Mouse (Mus musculus): ENCODE measurements around the gene Uqcc3. TPM values are rescaled to one million over a fixed set of nuclear protein-coding genes. Genes with fewer than 3 reads are reported as not detected.

Gene Uqcc3
- total RNA-seq, 2 experiments from 2014 or later: 30.6 to 36.9 TPM

Small RNAs within 50 kb of the gene (microRNA-seq; reads per million reads assigned to microRNA genes)
- gene Mir5136: 0 reads per million in 2 experiments

Other genes starting within 250 kb of the Uqcc3 start
- 100 to 1,000 TPM; 148 to 165 TPM for gene Chrm1, start 217.1 kb downstream of the Uqcc3 start, total RNA-seq (2021)
- gene Slc3a2, start 157.6 kb downstream of the Uqcc3 start, total RNA-seq (2021): 100 to 1,000 TPM; 182 to 189 TPM
- 10 to 100 TPM; 42.3 to 43.9 TPM for gene Wdr74, start 145.1 kb downstream of the Uqcc3 start, total RNA-seq (2021)
- not detected for gene 1700092M07Rik, start 140.2 kb downstream of the Uqcc3 start, total RNA-seq (2021)
- gene Stx5a, start 139.5 kb downstream of the Uqcc3 start, total RNA-seq (2021): 10 to 100 TPM; 63.6 to 64.6 TPM
- 10 to 100 TPM; 61.9 to 73.6 TPM for gene Nxf1, start 123.8 kb downstream of the Uqcc3 start, total RNA-seq (2021)
- gene Tmem223, start 109.9 kb downstream of the Uqcc3 start, total RNA-seq (2021): 10 to 100 TPM; 80.1 to 91.9 TPM
- gene Tmem179b, start 106.5 kb downstream of the Uqcc3 start, total RNA-seq (2021): 10 to 100 TPM in 1 of 2 experiments, 1 to 10 TPM in 1; 8.9 to 10.9 TPM
- gene Taf6l, start 94.5 kb downstream of the Uqcc3 start, total RNA-seq (2021): 10 to 100 TPM; 11.9 to 13.4 TPM
- gene Polr2g, start 82.3 kb downstream of the Uqcc3 start, total RNA-seq (2021): 100 to 1,000 TPM; 108 to 110 TPM
- gene Zbtb3, start 78.4 kb downstream of the Uqcc3 start, total RNA-seq (2021): 1 to 10 TPM; 4.2 to 5.1 TPM
- 10 to 100 TPM; 28.2 to 30.5 TPM for gene Ttc9c, start 61.6 kb downstream of the Uqcc3 start, total RNA-seq (2021)
- 10 to 100 TPM; 92.3 to 95.8 TPM for gene Hnrnpul2, start 60.9 kb downstream of the Uqcc3 start, total RNA-seq (2021)
- not detected for gene AC129217.1, start 51.1 kb downstream of the Uqcc3 start, total RNA-seq (2021)
- gene Bscl2, start 43.5 kb downstream of the Uqcc3 start, total RNA-seq (2021): 100 to 1,000 TPM; 111 to 117 TPM
- gene Gng3, start 41.7 kb downstream of the Uqcc3 start, total RNA-seq (2021): 100 to 1,000 TPM; 268 to 295 TPM
- gene Lrrn4cl, start 30.2 kb downstream of the Uqcc3 start, total RNA-seq (2021): under 1 TPM; 0.88 to 0.91 TPM
- 10 to 100 TPM; 91.5 to 93.8 TPM for gene Ubxn1, start 9.4 kb downstream of the Uqcc3 start, total RNA-seq (2021)
- 1 to 10 TPM; 4.0 to 4.3 TPM for gene Lbhd1, start 2.8 kb upstream of the Uqcc3 start, total RNA-seq (2021)
- not detected for gene Gm49403, start 3.0 kb upstream of the Uqcc3 start, total RNA-seq (2021)
- 10 to 100 TPM; 15.9 to 22.2 TPM for gene 1810009A15Rik, start 7.9 kb upstream of the Uqcc3 start, total RNA-seq (2021)
- gene Gm49416, start 8.0 kb upstream of the Uqcc3 start, total RNA-seq (2021): 1 to 10 TPM; 2.4 to 4.3 TPM
- 10 to 100 TPM; 23.0 to 23.4 TPM for gene Ints5, start 12.1 kb upstream of the Uqcc3 start, total RNA-seq (2021)
- 100 to 1,000 TPM in 1 of 2 experiments, 10 to 100 TPM in 1; 97.6 to 104 TPM for gene Ganab, start 17.1 kb upstream of the Uqcc3 start, total RNA-seq (2021)
- 100 to 1,000 TPM; 134 to 142 TPM for gene B3gat3, start 39.5 kb upstream of the Uqcc3 start, total RNA-seq (2021)
- 1 to 10 TPM; 3.5 to 4.0 TPM for gene Rom1, start 48.4 kb upstream of the Uqcc3 start, total RNA-seq (2021)
- gene Eml3, start 48.6 kb upstream of the Uqcc3 start, total RNA-seq (2021): 1 to 10 TPM; 7.4 to 9.0 TPM
- 10 to 100 TPM; 48.6 to 50.3 TPM for gene Mta2, start 61.0 kb upstream of the Uqcc3 start, total RNA-seq (2021)
- gene Tut1, start 72.9 kb upstream of the Uqcc3 start, total RNA-seq (2021): 10 to 100 TPM; 16.7 to 16.8 TPM
- gene Eef1g, start 86.1 kb upstream of the Uqcc3 start, total RNA-seq (2021): 100 to 1,000 TPM; 188 to 198 TPM
- gene Ahnak, start 108.4 kb upstream of the Uqcc3 start, total RNA-seq (2021): 10 to 100 TPM; 15.7 to 23.9 TPM
- not detected for gene Scgb1a1, start 207.0 kb upstream of the Uqcc3 start, total RNA-seq (2021)

Data from left cerebral cortex, postnatal 14 days (tissue).